Mouse (Mus musculus) CD4-positive helper T cell, adult 2 months (primary cell): ENCODE data around the gene Rmnd5a.

Experiments
- DNase-seq: peaks from one replicate; pipeline ENCODE4 v3.0.0-alpha.2; 2012; ENCODE audit warnings: low read depth, missing footprints, low spot score

The Rmnd5a gene

DNA sequence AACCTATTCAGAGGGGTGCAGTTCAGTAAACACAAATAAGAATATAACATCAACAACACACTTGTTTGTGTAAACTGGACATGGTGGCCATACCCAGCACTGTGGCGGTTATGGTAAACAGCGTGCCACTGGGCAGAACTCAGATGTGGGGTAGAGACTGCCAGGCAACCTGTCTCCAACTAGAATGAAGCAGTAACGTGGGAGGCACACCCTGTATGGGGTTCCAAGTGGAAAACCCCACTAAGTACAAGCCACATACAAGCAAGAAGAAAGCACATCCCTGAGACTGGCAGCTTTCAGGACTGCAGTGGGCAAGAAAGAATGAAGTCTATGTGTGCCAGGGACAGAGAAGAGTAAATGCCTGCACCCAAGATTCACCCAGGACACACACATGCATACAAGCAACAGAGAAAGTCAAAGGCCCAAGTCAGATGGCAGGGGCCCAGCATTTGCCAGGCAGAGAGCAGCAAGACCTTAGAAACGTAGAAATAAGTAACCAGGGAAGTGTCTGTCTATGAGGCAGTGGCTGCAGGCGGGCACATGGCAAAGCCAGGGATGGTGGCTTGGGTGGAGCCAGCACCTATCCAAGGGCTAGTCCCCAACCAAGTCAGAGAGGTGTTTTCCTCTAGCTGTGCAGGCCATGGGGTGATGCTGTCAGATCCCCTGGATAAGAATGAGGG, 68.3 kb downstream of the Rmnd5a start:
- no peak for DNase-seq

DNA sequence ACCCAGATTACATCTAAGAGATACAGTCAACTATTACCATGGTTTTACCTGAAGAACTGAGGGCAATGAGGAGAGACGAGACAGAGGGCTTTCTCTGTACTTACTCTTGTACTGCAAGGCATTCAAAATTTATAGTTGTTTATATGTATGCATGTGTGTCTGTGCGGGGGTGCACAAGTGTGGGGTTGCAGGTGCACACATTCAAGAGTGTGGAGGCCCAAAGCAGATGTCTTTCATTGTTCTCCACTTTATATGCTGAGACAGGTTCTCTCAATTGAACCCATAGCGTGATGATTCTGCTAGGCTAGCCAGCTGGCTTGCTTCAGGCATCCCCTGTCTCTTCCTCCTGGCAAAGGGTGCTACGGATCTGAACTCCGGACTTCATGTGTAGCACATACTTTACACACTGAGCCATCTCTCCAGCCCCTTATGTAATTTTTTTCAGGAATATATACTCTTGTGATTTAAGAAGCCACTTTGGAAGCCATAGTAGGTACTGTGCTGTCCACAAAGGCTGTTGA, 69.3 kb downstream of the Rmnd5a start:
- no peak for DNase-seq

DNA sequence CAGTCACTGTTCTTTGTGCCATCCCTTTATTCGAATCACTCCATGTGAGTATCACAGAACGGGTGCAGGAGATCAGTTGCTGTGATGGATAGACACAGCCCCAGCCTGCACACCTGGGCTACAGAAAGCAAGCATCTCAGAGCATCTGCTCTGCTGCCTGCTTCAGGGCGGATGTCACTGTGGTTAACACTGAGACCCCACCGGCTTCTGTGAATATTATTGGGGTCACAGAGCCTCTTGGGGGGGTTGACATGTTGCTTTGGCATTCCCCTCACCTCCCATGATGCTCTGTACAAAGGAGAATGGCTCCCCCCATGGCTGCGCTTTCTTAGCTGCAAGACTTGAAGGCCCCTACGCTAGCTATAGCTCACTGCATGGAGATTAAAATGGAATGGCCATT, 71.0 kb downstream of the Rmnd5a start:
- DNase-seq = no peak

DNA sequence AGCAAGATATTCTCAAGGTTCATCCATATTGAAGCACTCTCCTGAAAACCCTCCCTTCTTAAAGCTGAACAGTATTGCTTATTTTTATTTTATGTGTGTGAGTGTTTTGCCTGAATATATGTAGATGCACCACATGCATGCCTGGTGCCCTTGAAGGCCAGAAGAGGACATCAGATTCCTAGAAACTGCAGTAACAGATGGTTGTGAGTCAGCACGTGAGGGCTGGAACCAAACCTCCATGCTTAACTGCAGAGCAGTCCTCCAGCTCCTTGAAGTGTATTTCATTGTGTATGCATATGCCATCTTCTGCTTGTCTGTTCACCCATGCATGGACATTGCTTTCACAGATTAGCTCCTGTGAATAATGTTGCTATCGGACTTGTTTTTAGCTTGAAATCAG, 76.4 kb downstream of the Rmnd5a start:
- DNase-seq = no peak

DNA sequence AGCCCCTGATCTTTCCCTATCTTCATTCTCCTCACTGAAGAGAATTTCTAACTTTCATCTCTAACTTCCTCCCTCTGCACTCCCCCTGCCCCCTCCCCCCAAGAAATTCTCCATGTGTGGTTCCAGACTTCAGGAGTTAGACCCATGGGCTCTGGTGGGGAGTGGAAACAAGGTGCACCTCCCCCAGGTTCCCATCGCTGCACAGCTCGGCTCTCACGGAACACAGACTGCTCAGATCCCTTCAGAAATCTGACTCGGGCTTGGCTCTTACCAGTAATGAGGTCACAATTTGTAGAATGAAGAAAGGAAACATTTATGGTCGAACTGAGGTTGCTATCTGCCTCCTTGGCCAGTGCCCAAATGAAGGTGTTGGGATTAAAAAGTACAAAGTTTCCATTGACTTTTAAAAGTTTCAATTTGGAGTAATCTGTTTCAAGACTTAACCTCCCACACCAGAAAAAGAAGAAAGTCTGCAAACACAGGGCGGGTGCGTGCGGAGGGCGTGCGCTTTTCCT, 79.2 kb downstream of the Rmnd5a start:
- DNase-seq = no peak

DNA sequence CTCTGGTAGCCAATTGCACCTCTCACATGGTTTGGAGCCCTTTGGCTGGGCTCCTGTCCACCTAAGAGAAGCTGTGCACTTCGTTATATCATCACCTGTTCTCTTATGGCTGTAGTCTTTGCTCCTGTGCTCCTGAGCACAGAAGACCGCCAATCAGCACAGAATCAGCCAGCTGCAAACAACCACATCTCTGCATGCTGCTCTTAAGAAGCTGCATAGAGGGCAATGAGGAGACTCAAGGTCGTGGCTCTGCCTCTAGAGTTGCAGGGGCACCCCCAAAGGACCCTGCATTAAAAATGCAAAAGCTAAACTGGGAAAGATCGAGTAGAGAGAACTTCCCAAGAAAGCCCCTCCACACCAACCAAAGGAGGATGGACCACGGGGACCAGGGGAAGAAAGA, 79.7 kb downstream of the Rmnd5a start:
- DNase-seq = no peak

DNA sequence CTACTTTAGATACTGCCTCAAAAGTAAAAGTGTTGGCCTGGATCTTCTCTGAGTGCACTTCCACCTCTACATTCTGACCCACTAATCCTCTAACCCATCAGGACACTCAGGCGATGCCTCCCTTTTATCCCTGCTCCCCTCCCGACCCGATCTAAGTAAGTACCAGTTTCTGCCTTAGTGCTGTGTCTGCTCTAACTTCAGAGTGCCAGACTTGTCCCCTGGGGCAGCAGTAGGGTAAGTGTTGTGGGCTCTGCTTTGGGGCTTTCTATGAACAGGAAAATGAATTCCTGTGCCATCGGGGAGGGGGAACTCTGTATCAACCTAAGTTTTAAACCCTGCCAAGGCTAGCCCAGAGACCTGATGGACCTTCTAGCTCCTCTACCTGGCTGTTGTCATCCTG, 80.2 kb downstream of the Rmnd5a start:
- DNase-seq = no peak

DNA sequence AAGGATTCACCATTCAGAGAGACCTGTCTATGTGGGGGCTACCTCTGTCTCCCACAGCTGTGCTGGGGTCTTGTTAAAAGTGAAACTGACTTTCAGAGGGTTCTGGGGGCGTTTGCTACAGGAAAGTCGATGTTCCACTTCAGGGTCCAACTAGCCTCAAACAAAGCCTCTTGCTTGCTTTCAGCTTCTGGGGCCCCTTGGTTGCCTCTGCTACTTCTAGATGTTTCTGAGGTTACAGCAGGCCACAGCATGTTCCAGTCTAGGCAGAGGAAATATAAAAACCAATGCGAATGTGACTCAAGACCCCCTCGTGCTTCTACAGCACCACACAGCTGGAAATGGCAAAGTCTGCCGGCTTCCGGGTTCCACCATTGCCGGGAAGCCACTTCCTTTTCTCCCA, 82.9 kb downstream of the Rmnd5a start:
- no peak for DNase-seq

DNA sequence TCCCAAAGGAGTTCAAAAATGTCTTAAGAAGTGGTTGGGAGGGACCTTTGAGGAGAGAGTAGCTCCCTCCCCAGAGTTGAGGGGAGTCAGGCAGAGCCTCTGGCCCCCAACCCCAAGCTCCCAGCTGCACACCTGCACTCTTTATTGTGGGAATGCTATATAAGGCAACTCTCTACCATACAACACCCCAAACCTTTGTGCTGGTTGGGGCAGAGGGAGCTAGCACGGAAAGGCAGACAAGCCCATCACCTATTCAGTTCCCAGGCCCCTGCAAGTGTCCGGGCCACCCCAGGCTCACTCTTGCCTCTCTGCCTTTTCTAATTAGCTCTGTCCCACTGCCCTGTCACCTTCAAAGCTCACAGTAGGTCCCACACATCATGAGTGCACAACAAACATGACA, 86.7 kb downstream of the Rmnd5a start:
- no peak for DNase-seq

DNA sequence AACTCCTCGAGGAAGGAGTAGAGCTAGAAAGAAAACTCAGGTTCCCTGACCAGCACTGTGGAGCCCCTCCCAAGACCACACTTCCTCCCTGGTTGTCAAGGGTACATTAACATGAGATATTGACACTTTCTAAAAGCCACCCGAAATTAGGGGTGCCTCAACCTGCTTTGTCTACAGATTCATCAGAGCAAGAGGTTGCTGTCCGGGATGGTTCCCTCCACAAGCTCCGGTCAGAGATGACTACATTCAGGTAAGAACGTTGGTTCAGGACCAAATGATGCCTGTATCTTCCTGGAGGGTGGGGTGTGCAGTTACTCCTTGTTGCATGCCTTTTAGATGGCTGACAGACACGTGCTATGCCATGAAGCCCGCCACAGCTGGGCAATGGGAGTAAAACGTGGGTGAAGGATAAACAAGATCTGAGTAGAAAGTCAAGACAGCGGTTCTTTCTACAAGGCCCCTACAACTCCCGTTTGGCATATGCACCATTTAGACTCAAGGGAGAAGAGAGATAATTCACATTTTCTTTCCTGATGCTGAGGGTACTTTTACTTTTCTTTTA, 87.5 kb downstream of the Rmnd5a start:
- no peak for DNase-seq

DNA sequence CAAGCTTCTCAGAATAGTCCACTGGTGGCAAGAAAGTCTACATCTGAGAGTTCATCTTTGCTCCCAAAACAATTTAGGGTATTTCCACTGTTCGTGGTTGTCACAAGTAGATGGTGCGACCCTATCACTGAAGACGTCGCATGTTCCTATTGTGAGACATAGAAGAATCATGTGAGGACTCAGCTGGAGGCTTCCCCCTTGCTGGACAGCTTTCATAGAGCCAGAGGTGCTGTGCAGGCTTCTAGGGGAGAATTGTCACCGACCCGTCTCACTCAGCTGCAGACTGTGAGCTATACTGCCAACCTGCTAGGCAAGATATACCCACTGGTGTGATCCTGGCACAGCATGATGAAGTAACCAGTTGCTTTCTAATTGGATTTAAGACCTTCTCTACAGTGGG, 88.2 kb downstream of the Rmnd5a start:
- DNase-seq = no peak

DNA sequence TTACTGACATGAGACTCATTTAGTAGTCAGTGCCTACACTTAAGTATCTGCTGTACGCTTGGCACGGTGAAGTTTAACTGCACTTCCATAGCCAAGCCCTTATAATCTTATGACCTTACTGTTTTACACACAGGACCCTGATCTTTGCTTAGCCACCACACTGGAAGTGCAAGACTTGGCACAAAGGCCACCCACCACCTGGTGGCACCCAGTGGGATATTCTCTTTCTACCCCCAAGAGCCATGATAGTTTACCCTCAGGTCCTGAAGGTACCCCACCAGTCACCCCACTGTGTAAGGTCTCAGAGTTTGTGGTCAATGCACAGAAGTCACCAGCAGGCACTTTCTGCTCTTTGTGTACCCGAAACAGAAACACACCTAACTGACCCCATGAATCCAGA, 89.2 kb downstream of the Rmnd5a start:
- no peak for DNase-seq

DNA sequence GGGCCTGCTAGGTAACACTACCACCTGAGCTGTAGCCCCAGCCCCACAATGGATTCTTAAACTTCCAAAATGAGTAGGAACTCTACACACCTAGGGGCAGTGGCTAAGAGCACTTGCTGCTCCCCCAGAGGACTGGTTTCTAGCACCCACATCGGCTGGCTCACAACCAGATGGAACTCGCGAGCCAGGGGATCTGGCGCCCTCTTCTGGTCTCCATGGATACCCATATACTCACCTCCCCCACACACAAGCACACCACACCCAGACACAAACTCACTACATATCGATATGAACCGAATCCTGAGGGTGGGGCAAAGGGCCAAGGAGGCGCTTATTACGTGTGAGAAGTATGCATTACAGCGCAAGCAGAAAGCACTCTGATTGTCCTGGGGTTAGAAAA, 92.4 kb downstream of the Rmnd5a start:
- no peak for DNase-seq

DNA sequence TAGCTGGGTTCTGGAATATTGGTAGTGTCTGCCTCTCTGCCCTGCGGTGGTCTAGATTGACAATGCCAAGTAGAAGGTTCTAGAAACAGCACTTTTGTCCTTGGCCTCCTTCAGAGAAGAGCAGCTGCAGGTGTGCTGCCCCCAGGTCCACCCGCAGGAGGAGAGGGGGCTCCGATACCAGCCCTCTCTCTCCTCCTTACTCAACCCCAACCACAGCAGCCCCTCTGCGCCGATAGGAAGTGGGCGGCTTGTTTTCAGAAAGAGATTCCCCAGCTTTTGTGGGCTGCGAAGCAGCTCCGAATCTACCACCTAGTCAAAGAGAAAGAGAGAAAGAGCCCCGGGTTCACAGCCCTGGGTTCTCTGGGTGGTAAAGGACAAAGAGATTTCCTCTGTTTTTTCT, 99.3 kb downstream of the Rmnd5a start:
- no peak for DNase-seq

DNA sequence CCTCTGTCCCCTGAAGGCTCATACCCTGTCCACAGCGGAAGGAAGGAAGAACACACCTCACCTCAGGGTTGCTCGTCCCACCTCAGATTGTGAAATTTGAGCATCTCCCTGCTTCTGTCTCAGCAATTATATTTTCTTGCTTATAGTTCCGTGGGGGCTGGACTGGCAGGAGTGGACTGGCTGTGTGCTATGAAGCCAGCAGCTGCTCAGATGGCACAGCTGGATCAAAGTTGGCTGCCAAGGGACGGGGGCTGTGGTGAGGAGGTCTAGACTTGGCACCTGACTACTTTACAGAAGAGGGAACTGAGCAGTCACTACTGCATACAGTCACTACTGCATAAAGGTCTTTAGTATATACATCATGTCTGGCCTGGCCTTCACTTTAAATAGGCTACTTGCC, 101.1 kb downstream of the Rmnd5a start:
- DNase-seq = no peak

DNA sequence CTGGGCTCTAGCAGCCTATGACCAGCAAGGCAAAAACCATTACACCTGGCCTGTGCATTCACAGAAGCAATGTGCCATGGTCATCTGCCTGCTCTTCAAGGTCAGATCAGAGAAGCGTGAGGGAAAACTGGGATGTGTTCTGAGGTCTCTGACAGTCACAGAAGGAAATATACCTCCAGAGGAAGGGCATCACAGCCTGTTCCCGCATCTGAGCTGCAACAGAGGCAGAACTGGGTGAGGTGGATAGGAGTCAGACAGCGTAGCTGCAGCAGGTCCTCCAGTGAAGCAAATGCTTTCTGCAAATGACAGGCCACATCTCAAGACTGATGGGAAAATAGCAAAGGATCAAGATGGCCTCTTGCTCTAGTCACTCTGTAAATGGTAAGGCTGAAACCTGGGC, 101.5 kb downstream of the Rmnd5a start:
- DNase-seq = no peak
